Mouse (Mus musculus) intestine, postnatal 0 days (tissue): ENCODE data around the gene Spib. TPM values are rescaled to one million over a fixed set of nuclear protein-coding genes. Genes with fewer than 3 reads are reported as not detected.
A peak's percentile ranks its signal among the peaks of the same experiment; 100 is the strongest.

Experiments
- ATAC-seq: fragments of 200-750 bp; cut with Nextera tagmentation; 2 replicates; pipeline ENCODE4 v1.8.0; 2017; ENCODE audit warnings: mild to moderate bottlenecking, moderate TSS enrichment, moderate library complexity
- H3K27ac ChIP-seq: fragments of 300-500 bp; sonication (generic); 2 replicates; pipeline ENCODE4 v1.5.1; 2014; ENCODE audit warnings: mild to moderate bottlenecking, low read depth, low read length, moderate library complexity
- H3K27me3 ChIP-seq: fragments of 300-500 bp; sonication (generic); replicated peaks from 2 replicates; pipeline ENCODE4 v1.6.1; 2014; ENCODE audit warnings: low read length, mixed read lengths; ENCODE audit not compliant: control insufficient read depth, insufficient read depth
- H3K36me3 ChIP-seq: fragments of 300-500 bp; sonication (generic); 2 replicates; pipeline ENCODE4 v1.6.1; 2014; ENCODE audit warnings: mild to moderate bottlenecking, moderate library complexity; ENCODE audit not compliant: control insufficient read depth, insufficient read depth
- H3K4me1 ChIP-seq: fragments of 300-500 bp; sonication (generic); replicated peaks from 2 replicates; pipeline ENCODE4 v1.6.1; 2014; ENCODE audit warnings: antibody characterized with exemption, low read length, mixed read lengths; ENCODE audit not compliant: control insufficient read depth, insufficient read depth
- H3K4me2 ChIP-seq: fragments of 300-500 bp; sonication (generic); replicated peaks from 2 replicates; pipeline ENCODE4 v1.6.1; 2014; ENCODE audit warnings: low read depth, mild to moderate bottlenecking, moderate library complexity
- H3K4me3 ChIP-seq: fragments of 300-500 bp; sonication (generic); 2 replicates; pipeline ENCODE4 v1.5.1; 2014; ENCODE audit warnings: low read depth, low read length
- H3K9ac ChIP-seq: fragments of 300-500 bp; sonication (generic); 2 replicates; pipeline ENCODE4 v1.6.1; 2014; ENCODE audit warnings: mild to moderate bottlenecking, low read depth, low read length
- H3K9me3 ChIP-seq: fragments of 300-500 bp; sonication (generic); 2 replicates; pipeline ENCODE4 v1.6.1; 2016; ENCODE audit warnings: mixed run types; ENCODE audit not compliant: control insufficient read depth
- CTCF ChIP-seq: sonication (generic); IDR thresholded peaks from 2 replicates; pipeline ENCODE4 v1.5.1; 2016; ENCODE audit warnings: low read depth, mild to moderate bottlenecking, control low read depth, antibody characterized with exemption, moderate library complexity
- WGBS: fragments of 180-500 bp; shearing (Covaris S2); extraction: QIAGEN DNeasy Blood & Tissue Kit; methylation state at CpG from one replicate; pipeline ENCODE4 v1.1.7; 2014; 5-methylcytosine and 5-hydroxymethylcytosine counted together
- polyA plus RNA-seq: library from polyadenylated mRNA; unstranded; fragments of >200 nt; fragmentation: Nextera tagmentation; extraction: Ambion mirVana; gene quantifications from 2 replicates; pipeline ENCODE4 v1.2.1, GENCODE M21; 2015

Gene Spib
- polyA plus RNA-seq, 1 experiment from 2014 or later: 0.17 TPM

DNA sequence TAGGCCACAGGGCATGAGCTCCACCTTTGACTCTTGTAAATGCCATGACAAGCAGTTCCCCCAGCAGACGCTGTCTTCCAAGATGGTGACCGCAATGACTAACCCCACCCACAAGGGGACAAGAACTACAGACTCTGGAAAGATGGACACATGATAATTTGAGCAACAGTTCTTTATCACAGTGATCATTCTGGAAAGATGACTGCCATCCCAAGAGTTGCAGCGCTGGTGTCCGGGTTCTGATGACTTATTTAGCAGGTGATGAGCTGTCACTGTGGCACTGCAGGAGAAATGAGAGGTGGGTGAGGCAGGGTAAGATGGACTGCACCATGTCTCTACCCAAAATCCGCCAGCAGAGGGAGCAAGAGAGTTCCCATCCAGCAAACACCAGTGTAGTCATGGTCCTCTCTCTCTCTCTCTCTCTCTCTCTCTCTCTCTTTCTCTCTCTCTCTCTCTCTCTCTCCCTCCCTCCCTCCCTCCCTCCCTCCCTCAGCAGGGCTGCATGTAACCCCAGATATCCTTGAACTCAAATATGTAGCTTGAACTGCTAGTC lies 30.2 kb downstream of the Spib start:
- H3K36me3 ChIP-seq: no peaks in the 10 kb centered on the region
- no peak overlapping the region for H3K4me2 ChIP-seq
- 0 out of 2 replicates have a peak, but pooled peaks cover 3% of the 10 kb centered on the region for H3K27me3 ChIP-seq
- H3K9ac ChIP-seq: no peak overlapping the region
- ATAC-seq: no peak
- no peak overlapping the region for H3K27ac ChIP-seq
- no peaks in the 10 kb centered on the region for H3K4me1 ChIP-seq
- no peak overlapping the region for H3K4me3 ChIP-seq
- TF ChIP-seq CTCF: peak; percentile 81
- H3K9me3 ChIP-seq: 0 out of 2 replicates have a peak, but pooled peaks cover 2% of the 10 kb centered on the region
- WGBS: 37% methylated on average over 5 of the region's 5 CpGs

DNA sequence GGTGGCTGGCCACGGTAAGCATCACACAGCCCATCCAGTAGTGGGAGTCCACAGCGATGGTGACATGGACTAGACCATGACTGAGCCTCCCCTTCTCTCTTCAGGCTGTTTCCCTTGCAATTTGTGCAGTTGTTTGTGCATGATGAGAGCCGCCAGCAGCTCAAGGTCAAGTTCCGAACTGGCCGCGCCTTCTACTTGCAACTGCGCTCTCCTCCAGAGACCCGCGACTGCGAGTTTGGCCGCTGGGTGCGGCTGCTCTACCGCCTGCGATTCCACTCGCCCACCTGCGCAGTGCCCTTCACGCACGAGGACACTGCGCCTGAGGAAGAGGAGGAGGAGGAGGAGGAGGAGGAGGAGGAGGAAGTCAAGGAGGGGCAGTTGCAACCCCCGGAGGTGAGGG lies 31.8 kb downstream of the Spib start:
- TF ChIP-seq CTCF: no peak
- Histone ChIP-seq H3K9ac (no peak overlapping the region), H3K36me3 (no peaks in the 10 kb centered on the region), H3K4me1 (peaks cover 9% of the 10 kb centered on the region; the same call in 1 of the 2 replicates), H3K27ac (no peak overlapping the region), H3K4me3 (no peak overlapping the region), H3K27me3 (0 out of 2 replicates have a peak, but pooled peaks cover 3% of the 10 kb centered on the region), H3K4me2 (no peak overlapping the region), H3K9me3 (0 out of 2 replicates have a peak, but pooled peaks cover 2% of the 10 kb centered on the region)
- ATAC-seq: no peak
- 45% methylated on average over 16 of the region's 20 CpGs for WGBS

- Histone ChIP-seq H3K36me3 (0 out of 2 replicates have a peak, but pooled peaks cover 4% of the 10 kb centered on the region), H3K9ac (no peak overlapping the region), H3K27me3 (0 out of 2 replicates have a peak, but pooled peaks cover 3% of the 10 kb centered on the region), H3K9me3 (no peaks in the 10 kb centered on the region), H3K4me2 (no peak overlapping the region), H3K4me3 (no peak overlapping the region), H3K27ac (no peak overlapping the region), H3K4me1 (peaks cover 9% of the 10 kb centered on the region; the same call in 1 of the 2 replicates)
- ATAC-seq: no peak
- no peak for TF ChIP-seq CTCF
- WGBS: 82% methylated on average over 1 of the region's 1 CpGs
Measured at GRCm38 (mm10) chr7:44498922-44499321, 32.9 kb downstream of the Spib start.

GRCm38 (mm10) chr7:44497361-44498055 lies 34.4 kb downstream of the Spib start:
- no peak overlapping the region for H3K4me3 ChIP-seq
- TF ChIP-seq CTCF: no peak
- 77% methylated on average over 10 of the region's 10 CpGs for WGBS

DNA sequence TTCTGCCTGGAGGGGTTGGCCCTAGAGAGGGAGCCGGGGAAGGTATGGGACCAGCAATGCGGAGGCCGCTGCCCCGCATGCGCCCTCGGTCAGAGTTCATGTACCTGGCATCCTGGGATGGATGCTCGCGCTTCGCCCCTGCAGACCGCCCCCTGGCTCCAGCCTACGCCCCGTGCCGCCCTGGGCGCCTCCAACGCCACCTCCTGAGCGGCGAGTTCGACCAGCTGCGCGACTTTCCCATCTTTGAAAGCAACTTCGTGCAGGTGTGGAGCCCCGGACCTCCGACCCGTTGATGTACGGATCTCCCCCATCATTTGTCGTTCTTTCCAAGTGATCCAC lies 35.1 kb downstream of the Spib start:
- H3K4me1 ChIP-seq: peaks cover 9% of the 10 kb centered on the region; the same call in 1 of the 2 replicates
- under 1% methylated on average over 26 of the region's 26 CpGs for WGBS
- no peak for ATAC-seq
- peaks cover 15% of the 10 kb centered on the region for H3K36me3 ChIP-seq
- peak overlapping the region; percentile 93 for H3K4me2 ChIP-seq
- H3K9me3 ChIP-seq: no peaks in the 10 kb centered on the region
- H3K27ac ChIP-seq: peak overlapping the region; percentile 22; the same call in 1 of the 2 replicates
- H3K4me3 ChIP-seq: peak overlapping the region; percentile 76
- peak; percentile 54 for TF ChIP-seq CTCF
- peak overlapping the region; percentile 82 for H3K9ac ChIP-seq
- H3K27me3 ChIP-seq: 0 out of 2 replicates have a peak, but pooled peaks cover 3% of the 10 kb centered on the region

More at GRCm38 (mm10) chr7:44497361-44498055, 34.4 kb downstream of the Spib start:
- no peak overlapping the region for H3K9ac ChIP-seq
- H3K27me3 ChIP-seq: 0 out of 2 replicates have a peak, but pooled peaks cover 3% of the 10 kb centered on the region
- peaks cover 8% of the 10 kb centered on the region; the same call in 1 of the 2 replicates for H3K36me3 ChIP-seq
- H3K4me2 ChIP-seq: 0 out of 2 replicates have a peak overlapping the region, but pooled peaks have one; percentile 93
- H3K9me3 ChIP-seq: no peaks in the 10 kb centered on the region
- peaks cover 9% of the 10 kb centered on the region; the same call in 1 of the 2 replicates for H3K4me1 ChIP-seq
- no peak overlapping the region for H3K27ac ChIP-seq
- ATAC-seq: no peak

GRCm38 (mm10) chr7:44495992-44496770 lies 35.7 kb downstream of the Spib start, which contains the start of the genes Emc10 and Fam71e1:
Emc10 (minus strand) TSS chr7:44496529.
Fam71e1 (plus strand) TSS chr7:44496581.
- Histone ChIP-seq H3K4me3 (peak within 1 kb of the TSS; percentile 76), H3K9me3 (no peaks in the 10 kb centered on the region), H3K4me1 (peaks cover 9% of the 10 kb centered on the region; the same call in 1 of the 2 replicates), H3K9ac (peak within 1 kb of the TSS; percentile 82), H3K36me3 (peaks cover 20% of the 10 kb centered on the region), H3K27me3 (0 out of 2 replicates have a peak, but pooled peaks cover 3% of the 10 kb centered on the region), H3K27ac (peak within 1 kb of the TSS; percentile 72), H3K4me2 (peak within 1 kb of the TSS; percentile 93)
- WGBS: under 1% methylated on average over 58 of the region's 58 CpGs
- ATAC-seq: peak; percentile 97
- peak; percentile 40; the same call in 1 of the 2 replicates for TF ChIP-seq CTCF
